Mouse (Mus musculus) MN1 (cell line): ENCODE measurements at regions not wholly inside any gene's neighbourhood (a gene's known extent, or its start where the extent isn't known, plus 50 kb on each side); places are given as distances from the start of the nearest gene placed in this dataset.

Experiments used
- DNase-seq: peaks from one replicate; pipeline ENCODE4 v3.0.0-alpha.2; 2016; ENCODE audit warnings: low spot score

DNA sequence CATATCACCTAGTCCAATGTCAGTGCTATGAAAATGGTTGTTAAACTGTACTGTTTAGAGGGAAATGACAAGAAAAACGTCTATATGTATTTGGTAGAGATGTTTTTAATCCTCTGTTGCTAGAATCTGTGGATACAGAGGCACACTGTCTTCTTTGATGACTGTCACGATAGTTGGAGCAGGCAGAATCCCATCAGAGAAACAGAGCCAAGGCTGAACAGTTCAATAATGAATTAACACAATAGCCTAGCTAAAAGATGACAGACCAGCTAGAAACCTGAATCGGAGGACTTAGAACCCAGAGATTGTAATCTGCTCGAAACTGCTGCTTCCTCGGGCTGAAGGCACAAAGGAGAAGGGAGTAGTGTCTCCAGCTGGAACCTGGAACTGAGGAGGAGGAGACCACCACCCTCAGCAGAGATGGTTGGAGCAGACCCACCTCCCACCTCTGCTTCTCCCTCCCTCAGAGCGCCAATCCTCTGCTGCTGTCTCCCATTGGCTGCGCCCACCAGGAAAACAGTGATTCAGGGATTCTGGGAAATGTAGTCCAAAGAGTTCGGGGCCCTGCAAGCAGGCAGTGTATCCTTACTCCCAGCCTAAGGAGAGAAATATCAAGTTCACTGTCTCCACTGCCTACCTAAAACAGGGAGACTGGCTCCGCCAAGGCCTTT lies 98.2 kb upstream of the Mgme1 start:
- DNase-seq = no peak

DNA sequence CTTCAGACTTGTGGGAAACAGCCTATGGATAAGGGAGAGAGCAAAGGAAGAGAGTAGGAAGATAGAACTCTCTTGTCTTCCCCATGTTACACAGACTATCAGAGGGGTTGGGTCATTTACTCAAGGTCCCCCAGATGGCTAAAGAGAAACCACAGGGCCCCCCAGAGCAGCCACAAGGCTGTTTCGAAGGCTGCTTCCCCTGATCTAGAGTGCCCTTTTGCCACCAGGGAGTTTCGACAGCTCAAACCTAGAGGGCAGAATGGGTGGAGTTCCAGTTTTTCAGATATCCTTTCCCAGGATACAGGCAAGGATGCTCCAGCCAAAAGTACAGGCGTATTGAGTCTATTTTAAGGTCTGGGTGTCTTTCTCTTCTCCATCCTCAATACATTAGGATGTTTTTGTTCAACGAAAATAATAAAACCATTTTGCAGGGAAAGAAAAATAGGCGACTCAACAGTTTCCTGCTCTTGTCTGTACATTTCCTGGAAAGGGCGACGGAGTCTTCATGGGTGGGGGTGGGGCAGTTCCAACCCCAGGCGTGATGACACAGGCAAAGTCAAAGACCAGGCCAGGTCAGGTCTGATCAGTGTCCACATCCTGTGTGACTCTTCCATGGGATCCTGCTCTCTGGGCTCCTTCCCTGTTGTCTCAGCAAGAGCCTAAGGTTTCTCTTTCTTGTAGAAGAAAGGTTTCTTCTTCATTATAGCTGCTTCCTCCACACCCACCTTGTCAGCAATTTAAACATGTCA lies 96.9 kb upstream of the Mgme1 start:
- DNase-seq = no peak

DNA sequence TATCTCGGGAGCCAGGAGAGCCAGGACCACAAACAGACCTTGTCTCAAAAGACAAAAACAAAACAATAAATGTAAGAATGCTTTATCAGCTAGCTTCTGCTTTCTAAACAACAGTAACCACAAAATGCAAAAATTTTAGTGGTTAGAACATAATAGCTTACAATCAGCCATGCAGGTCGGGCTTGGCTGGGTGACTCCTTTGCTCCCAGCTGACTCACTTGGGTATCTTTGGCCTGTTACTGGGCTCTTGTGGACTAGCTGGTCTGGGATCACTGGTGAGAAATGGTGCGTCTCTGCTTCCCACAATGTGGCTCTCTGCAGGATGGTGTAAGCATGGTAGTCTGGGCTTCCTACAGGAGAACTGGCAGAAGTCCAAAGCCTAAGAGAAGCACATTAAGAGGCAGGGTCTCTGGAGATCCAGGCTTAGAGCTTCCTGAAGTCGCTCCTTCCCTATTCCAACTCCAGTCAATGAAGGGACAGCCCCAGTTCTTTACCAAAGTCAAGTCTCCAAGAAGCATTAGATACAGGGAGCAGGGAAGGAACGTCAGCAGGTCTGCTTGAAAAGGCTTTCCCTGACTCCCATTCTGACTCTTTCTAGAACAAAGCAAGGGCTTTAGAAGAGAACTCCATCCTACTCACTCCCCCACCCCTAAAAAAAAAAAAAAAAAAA lies 96.0 kb upstream of the Mgme1 start:
- peak; percentile 55 for DNase-seq

DNA sequence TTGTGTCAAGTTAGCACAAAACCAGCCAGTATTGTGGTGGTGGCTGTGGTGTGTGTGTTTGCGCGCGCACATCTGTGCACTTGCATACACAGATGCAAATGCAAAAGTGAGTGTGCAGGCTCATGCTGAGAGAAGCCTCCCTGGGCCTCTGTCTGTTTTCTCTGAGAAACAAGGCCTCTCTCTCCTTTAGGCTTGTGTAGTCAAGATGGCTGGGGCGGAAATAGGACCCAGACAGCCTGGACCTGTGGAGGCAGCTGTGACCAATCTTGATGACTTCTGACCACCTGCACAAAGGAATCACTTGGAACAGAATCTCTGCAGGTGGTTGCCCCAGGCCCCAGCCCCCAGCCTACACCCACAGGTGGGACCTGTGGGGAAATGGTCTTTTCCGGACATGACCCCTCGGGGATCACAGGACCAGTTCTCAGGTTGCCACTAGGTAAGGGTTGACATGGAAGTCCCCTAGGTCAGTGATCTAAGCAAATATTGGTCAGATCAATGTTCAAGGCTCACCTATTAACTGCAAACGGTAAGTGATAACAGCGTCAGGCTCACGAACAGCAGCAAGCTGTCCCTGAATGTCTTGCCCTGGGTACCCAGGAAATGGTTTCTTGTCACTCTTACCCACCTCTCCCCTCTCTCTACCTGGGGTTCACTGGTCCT lies 93.8 kb upstream of the Mgme1 start:
- DNase-seq = no peak

DNA sequence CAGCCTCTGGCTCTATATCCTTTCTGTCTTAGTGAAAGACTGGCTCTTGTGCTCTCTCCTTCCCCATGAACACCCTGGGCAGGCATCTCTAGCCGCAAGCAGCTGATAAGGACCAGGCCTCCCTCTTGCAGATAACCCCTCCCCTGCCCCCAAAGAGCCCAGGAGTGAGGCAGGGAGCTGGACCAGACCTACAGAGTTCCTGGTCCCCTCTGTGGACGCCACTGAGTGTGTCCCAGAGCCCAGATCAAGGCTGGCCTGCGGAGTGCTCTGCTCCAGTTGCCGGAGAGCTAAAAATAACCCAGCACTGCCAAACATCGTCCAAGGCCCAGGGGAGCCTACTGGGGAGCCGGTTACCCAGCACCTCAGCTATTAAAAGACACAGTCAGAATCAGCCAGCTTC lies 93.2 kb upstream of the Mgme1 start:
- peak; percentile 58 for DNase-seq

DNA sequence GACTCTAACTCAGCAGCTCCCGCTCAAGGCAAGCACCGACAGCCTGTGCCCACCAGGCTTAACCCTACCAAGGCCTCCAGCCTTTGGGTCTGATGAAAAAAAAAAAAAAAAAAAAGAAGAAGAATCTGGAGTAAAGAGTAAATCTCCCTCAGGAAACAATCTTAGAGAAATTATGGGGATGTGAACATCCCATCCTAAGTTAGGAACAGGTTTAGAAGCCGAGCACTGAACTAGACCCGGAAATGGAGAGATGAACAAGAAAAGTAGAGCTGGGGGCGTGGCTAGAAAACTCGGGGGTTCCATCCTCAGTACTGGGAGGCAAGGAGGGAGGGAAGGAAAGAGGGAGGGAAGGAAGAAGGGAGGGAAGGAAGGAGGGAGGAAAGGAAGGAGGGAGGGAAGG lies 92.5 kb upstream of the Mgme1 start:
- DNase-seq = no peak

DNA sequence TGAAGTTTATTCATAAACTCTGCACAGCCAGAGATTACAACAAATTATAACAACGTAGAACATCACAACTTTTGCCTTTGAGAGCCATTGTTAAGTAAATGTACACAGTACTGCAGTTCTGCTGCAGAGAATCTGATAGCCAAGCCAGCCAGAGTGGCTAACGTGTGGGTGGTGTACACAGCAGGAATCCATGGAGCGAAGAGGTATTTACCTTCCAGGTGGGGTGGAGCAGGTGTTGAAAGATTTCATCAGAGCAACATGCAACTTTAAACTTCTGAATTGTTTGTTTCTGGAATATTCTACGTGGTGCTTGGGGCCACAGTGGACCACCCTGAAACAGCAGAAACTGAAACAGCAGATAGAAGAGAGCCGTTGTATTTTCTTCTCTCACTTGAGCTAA lies 88.4 kb upstream of the Mgme1 start:
- DNase-seq = no peak

DNA sequence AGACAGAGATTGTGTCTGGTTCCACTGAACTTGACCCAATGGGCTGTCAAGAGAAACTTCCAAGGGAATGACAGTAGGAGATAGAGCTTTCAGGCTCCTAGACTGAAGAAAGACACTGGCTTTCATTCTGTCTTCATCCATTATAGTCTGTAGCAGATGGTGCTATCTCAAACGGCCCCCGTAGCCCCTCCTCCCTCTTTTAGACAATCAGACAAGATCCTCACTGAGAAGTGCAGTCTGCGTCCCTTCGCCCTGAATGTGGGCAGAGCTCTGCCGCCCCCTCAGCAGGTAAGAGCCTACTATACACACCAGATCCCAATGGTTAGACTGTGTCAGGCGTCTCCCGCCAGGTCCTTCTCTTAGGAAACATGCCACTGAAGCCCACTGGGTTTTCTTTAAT lies 87.9 kb upstream of the Mgme1 start:
- no peak for DNase-seq

DNA sequence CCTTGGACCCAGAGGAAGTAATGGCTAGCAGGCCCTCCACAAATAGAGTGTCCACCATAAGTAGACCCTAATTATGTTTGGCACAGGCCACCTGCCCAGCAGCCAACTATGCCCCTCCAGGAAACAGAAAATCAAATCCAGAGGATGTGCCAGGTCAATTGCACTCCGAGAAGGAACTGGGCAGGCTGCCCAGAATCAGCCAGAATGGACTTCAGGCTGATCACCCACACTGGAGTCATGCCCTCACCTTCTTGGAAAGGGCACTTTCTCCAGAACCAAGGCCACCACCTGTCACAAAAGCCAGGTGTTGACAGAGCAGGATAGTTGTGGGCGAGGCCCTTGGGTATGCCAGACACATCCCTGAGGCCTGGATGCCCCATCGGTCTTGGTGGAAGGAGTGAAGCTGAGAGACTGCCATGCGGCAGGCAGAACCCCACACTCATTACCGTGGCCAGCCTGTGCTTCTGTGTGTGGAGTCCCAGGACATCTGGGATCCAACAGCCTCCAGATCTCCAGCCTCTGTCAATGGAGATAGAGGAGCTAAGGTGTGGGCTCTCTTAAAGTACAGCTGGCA lies 87.0 kb upstream of the Mgme1 start:
- DNase-seq = peak; percentile 84

DNA sequence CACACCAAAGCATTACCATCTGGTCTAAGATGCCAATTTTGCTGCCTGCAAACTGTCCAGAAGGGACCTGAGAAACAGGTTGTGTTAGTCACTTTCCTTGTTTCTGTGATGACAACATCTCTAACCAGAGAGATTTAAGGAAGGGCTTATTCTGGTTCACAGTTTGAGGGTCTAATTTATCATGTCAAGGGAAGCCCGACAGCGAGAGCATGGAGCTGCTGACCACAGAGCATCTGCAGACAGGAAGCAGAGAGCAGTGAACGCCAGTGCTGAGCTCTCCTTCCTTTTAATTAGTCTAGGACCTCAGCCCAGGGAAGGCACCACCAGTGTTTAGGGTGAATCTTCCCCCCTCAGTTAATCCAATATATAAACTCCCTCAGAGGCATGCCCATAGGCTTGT lies 85.3 kb upstream of the Mgme1 start:
- DNase-seq = no peak

DNA sequence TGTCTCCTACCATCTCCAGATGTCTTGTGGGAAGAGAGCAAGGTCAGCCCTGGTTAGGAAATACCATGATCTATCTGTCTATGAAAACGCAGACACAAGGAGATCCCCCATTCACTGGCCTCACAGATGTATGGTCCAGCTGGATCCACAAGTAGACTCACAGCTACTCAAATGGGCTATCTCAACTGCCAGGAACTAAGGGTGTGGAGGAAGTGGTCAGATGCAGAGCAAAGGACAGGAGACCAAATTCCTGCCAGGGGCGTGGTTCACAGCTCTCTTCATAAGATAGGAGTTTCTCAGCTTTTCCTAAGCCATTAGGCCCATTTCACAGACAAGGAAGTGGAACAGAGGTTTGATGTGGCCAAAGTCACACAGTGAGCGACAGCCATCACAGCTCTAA lies 84.0 kb upstream of the Mgme1 start:
- DNase-seq = no peak

DNA sequence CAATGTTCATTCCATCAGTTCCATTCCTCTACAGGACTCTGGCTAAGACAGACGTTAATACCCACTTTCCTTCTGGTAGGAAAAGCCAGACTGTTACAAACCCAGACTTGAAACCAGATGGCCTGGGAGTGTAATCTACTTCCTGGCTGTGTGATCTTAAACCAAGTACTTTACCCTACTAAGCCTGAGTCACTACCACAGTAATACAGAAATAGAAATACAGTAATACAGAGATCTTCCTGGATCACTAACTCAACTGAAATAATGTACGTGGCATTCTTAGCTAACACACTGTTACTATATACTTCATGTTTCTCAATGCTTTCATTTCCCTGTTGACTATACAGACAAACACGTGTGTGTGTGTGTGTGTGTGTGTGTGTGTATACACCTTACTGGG lies 82.4 kb upstream of the Mgme1 start:
- DNase-seq = peak; percentile 76

DNA sequence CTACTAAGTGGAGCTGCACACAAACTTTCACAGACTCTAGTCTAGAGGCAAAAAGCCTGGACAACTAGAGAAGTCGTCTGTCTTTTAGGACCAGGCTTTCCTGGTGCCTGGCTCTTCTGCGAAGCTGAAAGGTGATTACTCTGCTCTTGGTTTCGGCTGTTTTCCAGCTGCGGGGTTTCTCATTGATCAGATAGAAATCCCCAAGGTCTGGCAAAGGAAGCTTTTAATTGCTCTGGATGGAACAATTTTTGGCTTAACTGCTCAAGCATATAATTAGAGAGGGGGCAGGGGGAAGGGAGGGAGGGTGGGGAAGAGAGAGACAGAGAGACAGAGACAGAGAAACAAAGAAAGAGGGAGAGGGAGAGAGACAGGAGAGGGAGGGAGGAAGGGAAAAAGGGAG lies 82.0 kb upstream of the Mgme1 start:
- DNase-seq = peak; percentile 82

DNA sequence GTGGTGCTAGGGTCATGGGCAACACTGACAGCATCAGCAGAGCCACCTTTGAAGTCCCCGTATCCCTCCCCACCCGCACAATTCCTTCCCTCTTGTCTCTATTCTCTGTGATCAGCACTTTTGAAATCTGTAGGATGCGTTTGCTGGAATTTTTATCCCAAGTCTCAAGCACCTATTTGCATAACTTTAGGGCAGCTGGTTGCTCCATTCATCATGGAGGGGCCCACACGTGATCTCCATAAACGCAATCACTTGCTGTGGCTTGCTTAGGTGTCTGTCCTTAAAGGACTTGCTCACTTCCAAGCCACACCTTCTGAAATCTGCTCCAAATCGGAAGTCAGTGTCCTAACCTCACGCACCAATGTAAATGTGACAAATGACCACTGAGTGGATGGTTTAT lies 80.7 kb upstream of the Mgme1 start:
- DNase-seq = no peak

DNA sequence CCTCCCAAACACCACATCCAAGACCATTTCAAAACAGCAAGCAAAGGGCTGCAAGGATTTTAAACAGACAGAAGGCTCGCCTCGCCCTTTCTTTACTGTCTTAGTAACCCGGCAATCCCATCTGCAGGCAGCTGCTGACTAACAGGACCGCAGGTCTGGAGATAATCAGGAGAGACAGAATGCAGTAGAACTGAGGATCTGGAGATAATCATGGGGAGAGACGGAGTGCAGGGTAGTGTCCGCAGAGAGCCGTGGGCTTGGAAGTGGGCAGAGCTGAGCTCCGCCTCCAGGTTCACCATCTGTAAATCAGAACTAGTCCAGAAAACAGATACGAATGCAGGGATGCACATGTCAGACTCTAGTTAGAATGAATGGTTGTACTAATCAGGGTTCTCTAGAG lies 79.4 kb upstream of the Mgme1 start:
- DNase-seq = peak; percentile 90

DNA sequence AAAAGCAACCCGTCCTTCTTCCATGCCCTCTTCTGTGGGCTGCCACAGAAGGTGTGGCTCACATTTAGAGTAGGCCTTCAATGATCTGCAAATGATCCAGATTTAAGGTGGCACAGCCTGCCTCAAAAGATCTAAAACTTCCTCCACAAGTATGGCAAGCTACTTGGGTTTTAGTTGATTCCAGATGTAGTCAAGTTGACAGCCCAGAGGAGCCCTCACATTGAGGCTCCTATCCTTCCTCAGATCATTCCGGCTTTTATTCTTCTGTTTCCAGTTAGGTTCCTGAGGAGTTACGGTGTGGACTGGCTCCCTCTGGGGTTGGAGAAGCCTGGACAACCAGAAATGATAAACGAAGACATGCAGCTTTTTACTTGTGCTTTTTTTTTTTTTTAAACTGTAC lies 78.8 kb upstream of the Mgme1 start:
- peak; percentile 41 for DNase-seq

DNA sequence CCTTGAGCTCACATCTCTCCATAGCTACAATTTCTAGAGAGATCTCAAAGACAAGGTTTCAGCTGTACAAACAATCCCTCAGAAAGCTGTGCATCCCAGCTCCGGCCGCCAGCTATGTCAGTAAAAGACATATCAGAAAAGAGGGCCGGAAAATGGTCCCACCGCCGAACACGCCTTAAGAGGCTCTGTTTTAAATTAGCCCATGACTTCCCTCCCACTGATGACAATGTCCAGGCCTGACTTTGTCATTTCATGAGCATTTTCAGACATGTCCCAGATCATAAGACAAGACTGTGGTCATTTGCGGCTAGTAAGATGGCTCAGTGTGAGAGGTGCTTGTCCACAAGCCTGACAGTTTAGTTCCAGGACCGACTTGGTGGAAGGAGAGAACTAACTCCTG lies 78.0 kb upstream of the Mgme1 start:
- peak; percentile 81 for DNase-seq

DNA sequence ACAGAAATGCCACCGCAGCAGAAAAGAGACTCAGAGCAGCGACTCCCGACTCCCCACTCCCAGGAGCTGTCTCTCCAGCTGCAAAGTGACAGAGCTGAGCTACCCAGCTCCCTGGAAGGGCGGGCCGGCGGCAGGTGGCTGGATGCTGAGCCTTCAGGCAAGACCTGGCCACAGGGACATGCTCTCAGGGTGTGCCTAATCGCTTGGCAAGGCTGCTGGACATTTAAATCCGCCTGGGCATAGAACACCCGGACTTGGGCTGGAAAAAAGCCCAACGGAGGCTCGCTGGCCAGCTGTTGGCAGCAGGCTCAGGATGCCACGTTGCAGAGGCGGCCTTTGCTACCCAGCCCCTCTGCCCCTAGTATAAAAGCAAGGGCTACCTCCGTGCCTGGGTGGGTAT lies 74.6 kb upstream of the Mgme1 start:
- DNase-seq = peak; percentile 56

DNA sequence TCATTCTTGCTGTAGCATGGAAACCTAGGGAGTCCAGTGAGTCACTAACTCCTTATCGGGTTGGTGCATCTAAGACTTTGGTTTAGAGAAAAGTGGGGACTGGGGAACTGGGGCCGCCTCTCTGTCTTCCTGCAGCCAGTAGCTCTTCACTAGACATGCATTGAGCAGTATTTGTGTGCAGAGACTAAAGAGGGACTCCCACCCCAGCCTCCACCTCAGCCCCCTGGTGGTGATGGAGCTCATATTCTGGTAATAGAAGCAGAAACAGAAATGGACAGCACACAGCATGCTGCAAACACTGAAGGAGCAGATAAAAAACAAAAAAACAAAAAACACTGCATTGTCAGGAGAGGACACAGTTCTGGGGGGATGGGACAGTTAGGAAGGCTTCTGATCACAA lies 73.3 kb upstream of the Mgme1 start:
- peak; percentile 36 for DNase-seq

DNA sequence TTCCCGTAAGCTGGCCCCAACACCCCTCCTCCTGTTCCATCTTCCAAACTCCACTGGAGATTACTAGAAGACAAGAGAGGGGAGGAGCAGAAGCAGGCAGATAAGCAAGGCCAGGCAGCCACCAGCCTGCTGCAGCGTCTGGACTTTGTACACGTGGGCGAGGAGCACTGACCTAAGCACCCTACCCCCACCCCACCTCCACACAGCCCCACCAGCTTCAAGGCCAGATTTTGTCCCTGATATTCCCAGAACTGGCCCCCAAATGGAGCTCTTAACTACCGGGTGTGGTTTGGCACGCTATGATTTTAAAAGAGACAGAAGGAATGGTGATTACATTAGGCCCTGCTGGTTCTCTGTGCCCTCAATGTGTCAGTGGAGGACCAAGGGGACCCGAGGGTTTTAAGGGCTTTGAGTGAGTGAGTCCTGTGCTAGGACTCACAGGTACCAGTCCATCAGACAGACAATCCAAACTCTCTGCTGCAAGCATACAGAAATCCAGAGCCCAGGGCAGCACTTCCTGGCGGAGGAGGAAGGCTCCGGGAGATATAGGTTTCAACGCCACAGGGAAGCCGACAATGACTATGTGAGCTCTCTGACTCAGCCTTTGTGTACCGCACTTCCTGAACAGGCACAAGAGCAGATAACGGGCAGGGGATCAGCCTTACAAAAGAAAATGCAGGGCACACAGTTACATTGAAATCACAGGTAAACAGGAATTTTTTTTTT lies 72.0 kb upstream of the Mgme1 start:
- peak; percentile 76 for DNase-seq
